8 mouse cellular contexts compared by ENCODE assay signal in genomic region chr10:93275212-93276136, GRCm38 (mm10). TPM values are rescaled to one million over a fixed set of nuclear protein-coding genes. Genes with fewer than 3 reads are reported as not detected.
DNase-seq lines count a peak whose midpoint lies in the region; ATAC-seq lines count a peak whose summit lies in the region.

No protein-coding gene starts in this region.

- no peaks in the 10 kb centered on the region for H3K27me3 ChIP-seq in neural tube, embryonic 11.5 days (ENCODE audit: control insufficient read depth, insufficient read depth, low read length)
- H3K27me3 ChIP-seq in embryonic facial prominence, embryonic 15.5 days, result no peaks in the 10 kb centered on the region
- H3K27me3 ChIP-seq in intestine, embryonic 15.5 days (replicated peaks), result no peaks in the 10 kb centered on the region
- no peaks in the 10 kb centered on the region for H3K27me3 ChIP-seq in limb, embryonic 15.5 days

- H3K9me3 ChIP-seq in neural tube, embryonic 11.5 days (ENCODE audit: control insufficient read depth, low read length), result no peaks in the 10 kb centered on the region
- H3K9me3 ChIP-seq in embryonic facial prominence, embryonic 15.5 days (replicated peaks), result no peaks in the 10 kb centered on the region
- H3K9me3 ChIP-seq in intestine, embryonic 15.5 days, result no peaks in the 10 kb centered on the region
- no peaks in the 10 kb centered on the region for H3K9me3 ChIP-seq in limb, embryonic 15.5 days

- no peak for DNase-seq in neural tube, embryonic 11.5 days (ENCODE audit: low spot score)
- DNase-seq in neural tube, embryonic 10.5 days (ENCODE audit: extremely low spot score, low spot score), result no peak
- DNase-seq in telencephalon, adult 2 months (ENCODE audit: low read depth, low spot score), result peak; percentile 97
- DNase-seq in thymus, postnatal 0 days (ENCODE audit: low spot score), result no peak
- DNase-seq in thymus, postnatal 4 days, result no peak

- H3K9ac ChIP-seq in neural tube, embryonic 11.5 days (ENCODE audit: low read length), result no peak overlapping the region
- no peak overlapping the region for H3K9ac ChIP-seq in embryonic facial prominence, embryonic 15.5 days
- H3K9ac ChIP-seq in intestine, embryonic 15.5 days, result no peak overlapping the region
- H3K9ac ChIP-seq in limb, embryonic 15.5 days, result no peak overlapping the region

- H3K4me1 ChIP-seq in neural tube, embryonic 11.5 days (ENCODE audit: control insufficient read depth, insufficient read depth, low read length), result peaks cover 7% of the 10 kb centered on the region; the same call in 1 of the 2 replicates
- H3K4me1 ChIP-seq in embryonic facial prominence, embryonic 15.5 days, result peaks cover 60% of the 10 kb centered on the region
- peaks cover 34% of the 10 kb centered on the region for H3K4me1 ChIP-seq in intestine, embryonic 15.5 days (replicated peaks)
- peaks cover 58% of the 10 kb centered on the region for H3K4me1 ChIP-seq in limb, embryonic 15.5 days

- ATAC-seq in neural tube, embryonic 11.5 days (ENCODE audit: insufficient read depth, low FRiP score, low TSS enrichment), result peak; percentile 71
- ATAC-seq in embryonic facial prominence, embryonic 15.5 days (ENCODE audit: insufficient number of reproducible peaks, low FRiP score, low TSS enrichment, low read depth), result peak; percentile 49
- ATAC-seq in intestine, embryonic 15.5 days, result peak; percentile 63
- peak; percentile 69; the same call in 1 of the 2 replicates for ATAC-seq in limb, embryonic 15.5 days (ENCODE audit: insufficient number of reproducible peaks, low FRiP score, low TSS enrichment, low read depth)

- H3K36me3 ChIP-seq in neural tube, embryonic 11.5 days (ENCODE audit: control insufficient read depth, insufficient read depth, low read length), result no peaks in the 10 kb centered on the region; the same call in 1 of the 2 replicates
- H3K36me3 ChIP-seq in embryonic facial prominence, embryonic 15.5 days, result no peaks in the 10 kb centered on the region
- H3K36me3 ChIP-seq in intestine, embryonic 15.5 days, result no peaks in the 10 kb centered on the region
- peaks cover 17% of the 10 kb centered on the region; the same call in 1 of the 2 replicates for H3K36me3 ChIP-seq in limb, embryonic 15.5 days

- peak overlapping the region; percentile 41 for H3K4me2 ChIP-seq in neural tube, embryonic 11.5 days (ENCODE audit: low read depth)
- peak overlapping the region; percentile 32; the same call in 1 of the 2 replicates for H3K4me2 ChIP-seq in embryonic facial prominence, embryonic 15.5 days (replicated peaks)
- H3K4me2 ChIP-seq in intestine, embryonic 15.5 days (replicated peaks), result peak overlapping the region; percentile 56
- H3K4me2 ChIP-seq in limb, embryonic 15.5 days, result no peak overlapping the region

- 45% methylated on average over 25 of the region's 25 CpGs for WGBS in neural tube, embryonic 11.5 days
- WGBS in embryonic facial prominence, embryonic 15.5 days, result 51% methylated on average over 25 of the region's 25 CpGs
- 55% methylated on average over 25 of the region's 25 CpGs for WGBS in intestine, embryonic 15.5 days
- WGBS in limb, embryonic 15.5 days, result 46% methylated on average over 25 of the region's 25 CpGs

- no peak overlapping the region; the same call in 1 of the 2 replicates for H3K4me3 ChIP-seq in neural tube, embryonic 11.5 days (ENCODE audit: low read depth, low read length)
- no peak overlapping the region for H3K4me3 ChIP-seq in embryonic facial prominence, embryonic 15.5 days (replicated peaks)
- peak overlapping the region; percentile 29 for H3K4me3 ChIP-seq in intestine, embryonic 15.5 days (replicated peaks)
- H3K4me3 ChIP-seq in limb, embryonic 15.5 days, result no peak overlapping the region

- H3K27ac ChIP-seq in neural tube, embryonic 11.5 days (ENCODE audit: low read depth, low read length), result 0 out of 2 replicates have a peak overlapping the region, but pooled peaks have one; percentile 34
- no peak overlapping the region for H3K27ac ChIP-seq in embryonic facial prominence, embryonic 15.5 days (replicated peaks)
- peak overlapping the region; percentile 56 for H3K27ac ChIP-seq in intestine, embryonic 15.5 days
- H3K27ac ChIP-seq in limb, embryonic 15.5 days, result peak overlapping the region; percentile 63

RNA-seq across cellular contexts. Expression of gene Elk3, which starts 35.5 kb away (rescaled TPM):
- polyA plus RNA-seq in neural tube, embryonic 11.5 days (2014; fragmentation: Nextera tagmentation; extraction: Ambion mirVana), result 21.9 and 28.1 TPM in 2 replicates
- 31.5 and 31.9 TPM in 2 replicates for polyA plus RNA-seq in embryonic facial prominence, embryonic 15.5 days (2015; fragmentation: Nextera tagmentation; extraction: Ambion mirVana)
- 21.9 and 22.3 TPM in 2 replicates for polyA plus RNA-seq in intestine, embryonic 15.5 days (2015; fragmentation: Nextera tagmentation; extraction: Ambion mirVana)
- 36.2 and 36.3 TPM in 2 replicates for polyA plus RNA-seq in limb, embryonic 15.5 days (2015; fragmentation: Nextera tagmentation; extraction: Ambion mirVana)
- polyA plus RNA-seq in thymus, postnatal 0 days (2015; fragmentation: Nextera tagmentation; extraction: Ambion mirVana), result 18.2 and 19.1 TPM in 2 replicates
